Mouse (Mus musculus): ENCODE measurements at regions not wholly inside any gene's neighbourhood (a gene's known extent, or its start where the extent isn't known, plus 50 kb on each side); places are given as distances from the start of the nearest gene placed in this dataset.

DNA sequence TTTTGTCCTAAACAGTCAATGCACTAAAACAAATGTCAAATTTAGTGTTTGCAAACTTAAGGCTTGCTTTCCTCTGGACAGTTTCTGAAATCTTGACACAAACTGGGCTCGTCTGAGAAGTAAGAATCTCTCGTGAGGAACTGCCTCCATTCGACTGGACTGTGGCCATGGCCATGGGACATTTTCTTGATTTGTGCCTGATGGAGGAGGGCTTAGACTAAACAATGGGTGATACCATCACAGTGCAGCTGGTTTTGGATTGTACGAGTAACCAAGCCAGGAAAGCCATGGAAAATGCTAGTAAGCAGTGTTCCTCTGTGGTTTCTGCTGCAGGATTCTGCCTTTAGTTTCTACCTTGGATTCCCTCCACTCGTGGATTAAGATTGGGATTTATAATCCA is 121.0 kb upstream of the Mmadhc start:
- no peak for TF ChIP-seq CTCF (IDR thresholded peaks at IDR 0.05; ENCODE audit: control insufficient read depth, insufficient read depth, insufficient replicate concordance, low read depth, low read length)
- no peak for TF ChIP-seq POLR2A (IDR thresholded peaks at IDR 0.05; ENCODE audit: control insufficient read depth, low read depth, low read length)
- H3K4me3 ChIP-seq (ENCODE audit: control insufficient read depth, low read depth, low read length): no peak overlapping the region
- no peaks in the 10 kb centered on the region for H3K4me1 ChIP-seq (ENCODE audit: control insufficient read depth, insufficient read depth, low read length)
- no peaks in the 10 kb centered on the region for H3K27me3 ChIP-seq (ENCODE audit: control insufficient read depth, insufficient read depth, low read length)
- no peaks in the 10 kb centered on the region for H3K36me3 ChIP-seq (ENCODE audit: control insufficient read depth, insufficient read depth, low read length)
- H3K27ac ChIP-seq (ENCODE audit: control insufficient read depth, insufficient read depth, low read depth, low read length): no peak overlapping the region

DNA sequence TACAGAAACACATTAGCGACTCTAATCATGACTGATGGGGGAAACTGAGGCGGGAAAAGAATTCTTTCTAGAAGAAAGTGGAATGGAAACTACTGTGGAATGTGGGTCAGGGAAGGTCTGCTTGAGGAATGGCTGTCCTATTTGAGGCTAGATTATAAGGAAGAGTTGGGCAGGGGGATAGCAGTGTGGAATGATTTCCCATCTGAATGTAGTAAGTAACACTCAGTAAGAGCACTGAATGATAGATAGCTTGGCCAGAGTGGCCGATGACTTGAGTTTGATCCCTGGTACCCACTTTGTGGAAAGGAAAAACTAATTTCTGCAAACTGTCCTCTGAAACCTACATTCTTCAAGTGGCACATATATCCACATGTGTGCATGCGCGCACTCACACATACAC is 120.5 kb upstream of the Mmadhc start:
- Histone ChIP-seq H3K4me3 (ENCODE audit: control insufficient read depth, low read depth, low read length) (no peak overlapping the region), H3K27me3 (ENCODE audit: control insufficient read depth, insufficient read depth, low read length) (no peaks in the 10 kb centered on the region), H3K4me1 (ENCODE audit: control insufficient read depth, insufficient read depth, low read length) (no peaks in the 10 kb centered on the region), H3K27ac (ENCODE audit: control insufficient read depth, insufficient read depth, low read depth, low read length) (no peak overlapping the region), H3K36me3 (ENCODE audit: control insufficient read depth, insufficient read depth, low read length) (no peaks in the 10 kb centered on the region)
- TF ChIP-seq POLR2A (IDR thresholded peaks at IDR 0.05; ENCODE audit: control insufficient read depth, low read depth, low read length): no peak
- TF ChIP-seq CTCF (IDR thresholded peaks at IDR 0.05; ENCODE audit: control insufficient read depth, insufficient read depth, insufficient replicate concordance, low read depth, low read length): no peak

- Histone ChIP-seq H3K36me3 (ENCODE audit: control insufficient read depth, insufficient read depth, low read length) (no peaks in the 10 kb centered on the region), H3K27ac (ENCODE audit: control insufficient read depth, insufficient read depth, low read depth, low read length) (no peak overlapping the region), H3K4me1 (ENCODE audit: control insufficient read depth, insufficient read depth, low read length) (no peaks in the 10 kb centered on the region), H3K27me3 (ENCODE audit: control insufficient read depth, insufficient read depth, low read length) (no peaks in the 10 kb centered on the region), H3K4me3 (ENCODE audit: control insufficient read depth, low read depth, low read length) (no peak overlapping the region)
- no peak for TF ChIP-seq POLR2A (IDR thresholded peaks at IDR 0.05; ENCODE audit: control insufficient read depth, low read depth, low read length)
- TF ChIP-seq CTCF (IDR thresholded peaks at IDR 0.05; ENCODE audit: control insufficient read depth, insufficient read depth, insufficient replicate concordance, low read depth, low read length): no peak
These were observed 119.5 kb upstream of the Mmadhc start for GRCm38 (mm10) chr2:50416056-50416455.

GRCm38 (mm10) chr2:50405932-50406331 is 109.3 kb upstream of the Mmadhc start:
- Histone ChIP-seq H3K27me3 (ENCODE audit: control insufficient read depth, insufficient read depth, low read length) (no peaks in the 10 kb centered on the region), H3K4me3 (ENCODE audit: control insufficient read depth, low read depth, low read length) (no peak overlapping the region), H3K4me1 (ENCODE audit: control insufficient read depth, insufficient read depth, low read length) (no peaks in the 10 kb centered on the region), H3K27ac (ENCODE audit: control insufficient read depth, insufficient read depth, low read depth, low read length) (no peak overlapping the region), H3K36me3 (ENCODE audit: control insufficient read depth, insufficient read depth, low read length) (no peaks in the 10 kb centered on the region)
- TF ChIP-seq POLR2A (IDR thresholded peaks at IDR 0.05; ENCODE audit: control insufficient read depth, low read depth, low read length): no peak
- no peak for TF ChIP-seq CTCF (IDR thresholded peaks at IDR 0.05; ENCODE audit: control insufficient read depth, insufficient read depth, insufficient replicate concordance, low read depth, low read length)

DNA sequence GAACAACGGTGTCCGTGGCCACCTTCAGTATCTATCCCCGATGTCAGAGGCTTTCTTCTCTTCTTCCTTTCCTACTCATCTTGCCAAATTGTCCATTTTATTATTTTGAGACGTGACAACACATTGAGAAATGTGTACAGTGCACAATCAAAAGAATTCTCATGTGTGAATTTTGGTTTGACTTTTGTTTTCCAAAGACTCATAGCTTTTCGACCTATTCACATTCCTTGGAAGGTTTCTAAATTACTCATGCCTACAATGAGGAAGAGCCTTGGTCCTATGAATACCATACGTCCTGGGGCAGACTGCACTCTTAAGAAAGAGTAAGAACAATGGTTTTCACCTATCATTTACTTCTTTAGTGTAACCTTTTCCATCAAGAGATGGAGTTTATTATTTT is 106.5 kb upstream of the Mmadhc start:
- Histone ChIP-seq H3K4me3 (ENCODE audit: control insufficient read depth, low read depth, low read length) (no peak overlapping the region), H3K27me3 (ENCODE audit: control insufficient read depth, insufficient read depth, low read length) (no peaks in the 10 kb centered on the region), H3K4me1 (ENCODE audit: control insufficient read depth, insufficient read depth, low read length) (no peaks in the 10 kb centered on the region), H3K36me3 (ENCODE audit: control insufficient read depth, insufficient read depth, low read length) (no peaks in the 10 kb centered on the region), H3K27ac (ENCODE audit: control insufficient read depth, insufficient read depth, low read depth, low read length) (no peak overlapping the region)
- TF ChIP-seq POLR2A (IDR thresholded peaks at IDR 0.05; ENCODE audit: control insufficient read depth, low read depth, low read length): no peak
- no peak for TF ChIP-seq CTCF (IDR thresholded peaks at IDR 0.05; ENCODE audit: control insufficient read depth, insufficient read depth, insufficient replicate concordance, low read depth, low read length)

DNA sequence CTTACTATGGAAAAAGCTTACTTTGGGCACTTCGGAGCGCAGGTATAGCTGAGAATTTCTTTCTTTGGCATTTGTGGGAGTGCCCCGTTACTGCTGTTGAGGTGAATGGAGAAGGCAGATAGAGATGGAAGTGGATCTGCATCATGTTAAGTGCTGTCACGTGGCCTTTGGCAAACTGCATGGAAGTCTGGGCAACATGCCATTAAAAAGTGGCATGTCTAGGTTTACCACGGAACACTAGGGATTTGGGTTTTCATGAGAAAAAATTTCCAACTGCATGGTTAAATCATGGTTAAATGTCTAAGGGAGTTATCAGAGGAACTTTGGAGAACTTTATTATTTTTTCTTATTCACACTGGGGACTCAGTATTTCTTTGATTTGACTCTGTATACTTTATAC is 102.0 kb upstream of the Mmadhc start:
- H3K27me3 ChIP-seq (ENCODE audit: control insufficient read depth, insufficient read depth, low read length): no peaks in the 10 kb centered on the region
- TF ChIP-seq POLR2A (IDR thresholded peaks at IDR 0.05; ENCODE audit: control insufficient read depth, low read depth, low read length) (no peak), CTCF (IDR thresholded peaks at IDR 0.05; ENCODE audit: control insufficient read depth, insufficient read depth, insufficient replicate concordance, low read depth, low read length) (no peak)
- no peaks in the 10 kb centered on the region for H3K4me1 ChIP-seq (ENCODE audit: control insufficient read depth, insufficient read depth, low read length)
- no peak overlapping the region for H3K27ac ChIP-seq (ENCODE audit: control insufficient read depth, insufficient read depth, low read depth, low read length)
- H3K36me3 ChIP-seq (ENCODE audit: control insufficient read depth, insufficient read depth, low read length): no peaks in the 10 kb centered on the region
- no peak overlapping the region for H3K4me3 ChIP-seq (ENCODE audit: control insufficient read depth, low read depth, low read length)

GRCm38 (mm10) chr2:50377609-50378413 is 81.2 kb upstream of the Mmadhc start:
- Histone ChIP-seq H3K27me3 (ENCODE audit: control insufficient read depth, insufficient read depth, low read length) (no peaks in the 10 kb centered on the region), H3K4me1 (ENCODE audit: control insufficient read depth, insufficient read depth, low read length) (no peaks in the 10 kb centered on the region; the same call in 1 of the 2 replicates), H3K36me3 (ENCODE audit: control insufficient read depth, insufficient read depth, low read length) (no peaks in the 10 kb centered on the region), H3K4me3 (ENCODE audit: control insufficient read depth, low read depth, low read length) (no peak overlapping the region), H3K27ac (ENCODE audit: control insufficient read depth, insufficient read depth, low read depth, low read length) (no peak overlapping the region)
- TF ChIP-seq CTCF (IDR thresholded peaks at IDR 0.05; ENCODE audit: control insufficient read depth, insufficient read depth, insufficient replicate concordance, low read depth, low read length) (no peak), POLR2A (IDR thresholded peaks at IDR 0.05; ENCODE audit: control insufficient read depth, low read depth, low read length) (no peak)

Measured in testis, adult 2 months (tissue).